Mouse (Mus musculus) ES-E14 (cell line): ENCODE data around the gene Strn. TPM values are rescaled to one million over a fixed set of nuclear protein-coding genes. Genes with fewer than 3 reads are reported as not detected.

Experiments
- DNase-seq: peaks from one replicate; pipeline ENCODE4 v3.0.0-alpha.2; 2013; ENCODE audit warnings: low read depth, low spot score
- H3K27ac ChIP-seq: 2 replicates; pipeline ENCODE4 v1.5.1; 2012; ENCODE audit warnings: low read depth, mild to moderate bottlenecking, low read length, moderate library complexity, mixed read lengths; ENCODE audit not compliant: poor library complexity, insufficient read depth, severe bottlenecking
- H3K36me3 ChIP-seq: 2 replicates; pipeline ENCODE4 v1.6.1; 2012; ENCODE audit warnings: mild to moderate bottlenecking, low read length, moderate library complexity, mixed read lengths; ENCODE audit not compliant: control insufficient read depth, poor library complexity, insufficient read depth, severe bottlenecking
- H3K4me1 ChIP-seq, 2 experiments: fragments of 150-350 bp in 1 of 2; sonication (generic) in 1 of 2; 2 replicates each; pipeline ENCODE4 v1.6.1; 2012; ENCODE audit warnings: low read length in 2 of 2, mild to moderate bottlenecking in 1 of 2, mixed read lengths in 1 of 2; ENCODE audit not compliant: control insufficient read depth in 2 of 2, insufficient read depth in 2 of 2, poor library complexity in 1 of 2
- H3K4me3 ChIP-seq, 2 experiments: fragments of 150-350 bp in 1 of 2; sonication (generic) in 1 of 2; 2 replicates each; pipeline ENCODE4 v1.5.1; 2012; ENCODE audit warnings: low read length in 2 of 2, low read depth in 1 of 2, mild to moderate bottlenecking in 1 of 2, mixed read lengths in 1 of 2; ENCODE audit not compliant: insufficient read depth in 1 of 2, poor library complexity in 1 of 2, severe bottlenecking in 1 of 2
- H3K9ac ChIP-seq: 2 replicates; pipeline ENCODE4 v1.6.1; 2012; ENCODE audit warnings: low read depth, mild to moderate bottlenecking, low read length, mixed read lengths; ENCODE audit not compliant: poor library complexity, insufficient read depth, severe bottlenecking
- H3K9me3 ChIP-seq: fragments of 150-350 bp; sonication (generic); 2 replicates; pipeline ENCODE4 v1.6.1; 2012; ENCODE audit warnings: low read depth, mild to moderate bottlenecking, low read length; ENCODE audit not compliant: control insufficient read depth, insufficient read depth
- CHD2 ChIP-seq: IDR thresholded peaks from 2 replicates; pipeline ENCODE4 v1.6.1; 2014; ENCODE audit warnings: mild to moderate bottlenecking, low read depth, low read length, inconsistent platforms
- HCFC1 ChIP-seq: IDR thresholded peaks from 2 replicates; pipeline ENCODE4 v1.6.1; 2012; ENCODE audit warnings: low read length, inconsistent platforms, borderline replicate concordance; ENCODE audit not compliant: insufficient read depth
- MAFK ChIP-seq: IDR thresholded peaks from 2 replicates; pipeline ENCODE4 v1.6.1; 2014; ENCODE audit warnings: mild to moderate bottlenecking, low read depth, low read length, inconsistent platforms; ENCODE audit not compliant: insufficient read depth
- ZC3H11A ChIP-seq: IDR thresholded peaks from 2 replicates; pipeline ENCODE4 v1.6.1; 2012; ENCODE audit warnings: low read depth, mild to moderate bottlenecking, inconsistent platforms, low read length, borderline replicate concordance
- ZNF384 ChIP-seq: IDR thresholded peaks from 2 replicates; pipeline ENCODE4 v1.6.1; 2012; ENCODE audit warnings: low read depth, low read length, inconsistent platforms
- in situ Hi-C, 2 experiments: fragments of 600-800 bp; cut with MboI; formaldehyde crosslinking; loops; one replicate each; pipeline ENCODE4 v1.15.1; 2025; ENCODE audit warnings: low sequenced_read_pairs in 2 of 2, inconsistent platforms in 1 of 2; ENCODE audit not compliant: unreplicated experiment in 2 of 2
- total RNA-seq: library from RNA; depleted of rRNA; stranded (reverse); fragments of 300-350 nt; gene quantifications from 2 replicates; pipeline ENCODE4 v1.2.3, GENCODE M21; 2012

Strn gene
- total RNA-seq, 1 experiment, result 15.2 TPM

GRCm38 (mm10) chr17:78735731-78736472 lies 1.1 kb downstream of the Strn start:
- H3K9me3 ChIP-seq, result no peaks in the 10 kb centered on the region
- H3K4me3 ChIP-seq, result peak overlapping the region; percentile 77 to 88
- H3K9ac ChIP-seq, result peak overlapping the region; percentile 85
- TF ChIP-seq ZNF384, result no peak
- TF ChIP-seq MAFK, result no peak
- no peak for TF ChIP-seq ZC3H11A
- TF ChIP-seq CHD2, result no peak
- no peak for TF ChIP-seq HCFC1
- peak; percentile 46 for DNase-seq
- in situ Hi-C loops, result no loop called here
- no peaks in the 10 kb centered on the region for H3K36me3 ChIP-seq
- H3K4me1 ChIP-seq, result peaks cover 7 to 8% of the 10 kb centered on the region in 2 experiments
- H3K27ac ChIP-seq, result peak overlapping the region; percentile 13; the same call in 1 of the 2 replicates

- Histone ChIP-seq H3K9me3 (no peaks in the 10 kb centered on the region), H3K27ac (no peak overlapping the region), H3K4me1 (peaks cover 7 to 8% of the 10 kb centered on the region in 2 experiments), H3K4me3 (peak overlapping the region in 1 of 2 experiments; percentile 24; a peak in 1 of 4 replicates), H3K9ac (peak overlapping the region; percentile 49; the same call in 1 of the 2 replicates), H3K36me3 (no peaks in the 10 kb centered on the region)
- no peak for TF ChIP-seq MAFK
- TF ChIP-seq CHD2, result no peak
- TF ChIP-seq ZNF384, result no peak
- no peak for TF ChIP-seq ZC3H11A
- no peak for TF ChIP-seq HCFC1
- no peak for DNase-seq
- in situ Hi-C loops, result no loop called here
Measured at GRCm38 (mm10) chr17:78734806-78735205, 2.2 kb downstream of the Strn start.

GRCm38 (mm10) chr17:78732056-78732455 lies 4.9 kb downstream of the Strn start:
- in situ Hi-C loops, result no loop called here
- TF ChIP-seq ZNF384 (no peak), HCFC1 (no peak), MAFK (no peak), ZC3H11A (no peak), CHD2 (no peak)
- H3K9ac ChIP-seq, result no peak overlapping the region

GRCm38 (mm10) chr17:78726746-78727449 lies 10.1 kb downstream of the Strn start:
- H3K9me3 ChIP-seq, result no peaks in the 10 kb centered on the region
- no peak overlapping the region for H3K4me3 ChIP-seq
- H3K4me1 ChIP-seq, result peaks cover 0 to under 1% of the 10 kb centered on the region in 2 experiments; a peak in 2 of 4 replicates
- H3K9ac ChIP-seq, result no peak overlapping the region
- no peak for TF ChIP-seq ZC3H11A
- no peak for TF ChIP-seq ZNF384
- no peak for TF ChIP-seq HCFC1
- no peak for TF ChIP-seq CHD2
- no peak for TF ChIP-seq MAFK
- in situ Hi-C loops, result no loop called here
- H3K36me3 ChIP-seq, result no peaks in the 10 kb centered on the region
- DNase-seq, result no peak
- no peak overlapping the region for H3K27ac ChIP-seq

More at GRCm38 (mm10) chr17:78732056-78732455, 4.9 kb downstream of the Strn start:
- Histone ChIP-seq H3K36me3 (no peaks in the 10 kb centered on the region), H3K9me3 (no peaks in the 10 kb centered on the region), H3K4me3 (no peak overlapping the region), H3K4me1 (peaks cover 7 to 8% of the 10 kb centered on the region in 2 experiments), H3K27ac (no peak overlapping the region)
- no peak for DNase-seq
